Mouse (Mus musculus): ENCODE results near the gene Mrpl50. TPM values are rescaled to one million over a fixed set of nuclear protein-coding genes. Genes with fewer than 3 reads are reported as not detected.

Gene Mrpl50
- total RNA-seq (2021), result 10 to 100 TPM; 31.4 to 33.8 TPM

- DNase-seq (ENCODE audit: extremely low spot score in 1 of 2, low spot score in 1 of 2), result peak; percentile 78 to 84
Observed at GRCm38 (mm10) chr4:49520572-49521340, at the start of gene Mrpl50, which contains the start of gene Zfp189. Gene Mrpl50, minus strand, starts transcription at chr4:49521093. Gene Zfp189, plus strand, starts transcription at chr4:49521176.

GRCm38 (mm10) chr4:49567613-49568012, 46.7 kb upstream of the Mrpl50 start:
- DNase-seq (ENCODE audit: extremely low spot score in 1 of 2, low spot score in 1 of 2), result peak; percentile 14 to 45

- DNase-seq (ENCODE audit: extremely low spot score in 1 of 2, low spot score in 1 of 2), result peak; percentile 11 to 19
Observed at GRCm38 (mm10) chr4:49559915-49560772, 39.3 kb upstream of the Mrpl50 start.

GRCm38 (mm10) chr4:49558181-49558580, 37.3 kb upstream of the Mrpl50 start:
- no peak for DNase-seq (ENCODE audit: extremely low spot score in 1 of 2, low spot score in 1 of 2)

GRCm38 (mm10) chr4:49557375-49557774, 36.5 kb upstream of the Mrpl50 start:
- DNase-seq (ENCODE audit: extremely low spot score in 1 of 2, low spot score in 1 of 2), result no peak

GRCm38 (mm10) chr4:49553380-49553779, 32.5 kb upstream of the Mrpl50 start:
- no peak for DNase-seq (ENCODE audit: extremely low spot score in 1 of 2, low spot score in 1 of 2)

- DNase-seq (ENCODE audit: extremely low spot score in 1 of 2, low spot score in 1 of 2), result no peak
Observed at GRCm38 (mm10) chr4:49549383-49549782, 28.5 kb upstream of the Mrpl50 start, which contains the start of gene Aldob. Gene Aldob, minus strand, starts transcription at chr4:49549546.

GRCm38 (mm10) chr4:49547544-49548219, 26.8 kb upstream of the Mrpl50 start:
- no peak for DNase-seq (ENCODE audit: extremely low spot score in 1 of 2, low spot score in 1 of 2)

GRCm38 (mm10) chr4:49546873-49547543, 26.1 kb upstream of the Mrpl50 start:
- DNase-seq (ENCODE audit: extremely low spot score in 1 of 2, low spot score in 1 of 2), result no peak

- DNase-seq (ENCODE audit: extremely low spot score in 1 of 2, low spot score in 1 of 2), result no peak
Observed at GRCm38 (mm10) chr4:49546026-49546425, 25.1 kb upstream of the Mrpl50 start.

GRCm38 (mm10) chr4:49540966-49541365, 20.1 kb upstream of the Mrpl50 start:
- DNase-seq (ENCODE audit: extremely low spot score in 1 of 2, low spot score in 1 of 2), result no peak

- no peak for DNase-seq (ENCODE audit: extremely low spot score in 1 of 2, low spot score in 1 of 2)
Observed at GRCm38 (mm10) chr4:49539665-49540064, 18.8 kb upstream of the Mrpl50 start.

GRCm38 (mm10) chr4:49536671-49537070, 15.8 kb upstream of the Mrpl50 start:
- no peak for DNase-seq (ENCODE audit: extremely low spot score in 1 of 2, low spot score in 1 of 2)

- no peak for DNase-seq (ENCODE audit: extremely low spot score in 1 of 2, low spot score in 1 of 2)
Observed at GRCm38 (mm10) chr4:49535675-49536294, 14.9 kb upstream of the Mrpl50 start.

- DNase-seq (ENCODE audit: extremely low spot score in 1 of 2, low spot score in 1 of 2), result no peak
Observed at GRCm38 (mm10) chr4:49535036-49535435, 14.1 kb upstream of the Mrpl50 start.

GRCm38 (mm10) chr4:49522576-49522975, 1.7 kb upstream of the Mrpl50 start:
- peak; percentile 51 to 61 for DNase-seq (ENCODE audit: extremely low spot score in 1 of 2, low spot score in 1 of 2)

- peak in 1 of 2 experiments; percentile 18 for DNase-seq (ENCODE audit: extremely low spot score in 1 of 2, low spot score in 1 of 2)
Observed at GRCm38 (mm10) chr4:49521346-49521745, 453 bp upstream of the Mrpl50 start.

GRCm38 (mm10) chr4:49519476-49519875, 1.4 kb downstream of the Mrpl50 start:
- DNase-seq (ENCODE audit: extremely low spot score in 1 of 2, low spot score in 1 of 2), result no peak

- no peak for DNase-seq (ENCODE audit: extremely low spot score in 1 of 2, low spot score in 1 of 2)
Observed at GRCm38 (mm10) chr4:49514441-49514840, 6.5 kb downstream of the Mrpl50 start.

GRCm38 (mm10) chr4:49512636-49513035, 8.3 kb downstream of the Mrpl50 start:
- no peak for DNase-seq (ENCODE audit: extremely low spot score in 1 of 2, low spot score in 1 of 2)

Measured in layer of hippocampus, postnatal 25 days (tissue).